Mouse (Mus musculus) megakaryocyte-erythroid progenitor cell, adult 5-6 weeks (primary cell): ENCODE measurements around the gene 4931428F04Rik. TPM values are rescaled to one million over a fixed set of nuclear protein-coding genes. Genes with fewer than 3 reads are reported as not detected.
"Not testable (repeated sequence)": the region's sequence is repeated elsewhere in the genome, so short reads cannot be mapped to it uniquely, and the experiment has no call there.

Experiments used
- ATAC-seq: replicated peaks from 2 replicates; pipeline ENCODE4 v1.8.0; 2016; ENCODE audit warnings: mild to moderate bottlenecking, inconsistent platforms; ENCODE audit not compliant: severe bottlenecking, poor library complexity, low FRiP score, low TSS enrichment
- total RNA-seq, 2 experiments: library from RNA; stranded (forward) in 1 of 2; stranded (reverse) in 1 of 2; fragments of 200-1000, 215-1000 nt in 1 of 2; fragments of >200 nt in 1 of 2; fragmentation: Nextera tagmentation in 1 of 2; gene quantifications; 2 replicates each; pipeline ENCODE4 v1.2.3; 2014 to 2017

Gene 4931428F04Rik
- total RNA-seq, 2 experiments from 2014 or later: 0.42 to 4.9 TPM

DNA sequence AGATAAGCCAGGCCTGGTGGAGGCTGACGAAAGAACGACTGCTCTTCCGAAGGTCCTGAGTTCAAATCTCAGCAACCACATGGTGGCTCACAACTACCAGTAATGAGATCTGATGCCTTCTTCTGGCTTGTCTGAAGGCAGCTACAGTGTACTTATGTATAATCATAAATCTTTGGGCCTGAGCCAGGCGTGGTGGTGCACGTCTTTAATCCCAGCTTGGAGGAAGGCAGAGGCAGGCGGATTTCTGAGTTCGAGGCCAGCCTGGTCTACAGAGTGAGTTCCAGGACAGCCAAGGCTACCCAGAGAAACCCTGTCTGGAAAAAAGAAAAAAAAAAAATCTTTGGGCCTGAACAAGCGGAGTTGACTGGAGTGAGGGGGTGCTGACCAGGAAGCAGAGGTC is 1.7 kb upstream of the 4931428F04Rik start:
- ATAC-seq: not testable (repeated sequence)

DNA sequence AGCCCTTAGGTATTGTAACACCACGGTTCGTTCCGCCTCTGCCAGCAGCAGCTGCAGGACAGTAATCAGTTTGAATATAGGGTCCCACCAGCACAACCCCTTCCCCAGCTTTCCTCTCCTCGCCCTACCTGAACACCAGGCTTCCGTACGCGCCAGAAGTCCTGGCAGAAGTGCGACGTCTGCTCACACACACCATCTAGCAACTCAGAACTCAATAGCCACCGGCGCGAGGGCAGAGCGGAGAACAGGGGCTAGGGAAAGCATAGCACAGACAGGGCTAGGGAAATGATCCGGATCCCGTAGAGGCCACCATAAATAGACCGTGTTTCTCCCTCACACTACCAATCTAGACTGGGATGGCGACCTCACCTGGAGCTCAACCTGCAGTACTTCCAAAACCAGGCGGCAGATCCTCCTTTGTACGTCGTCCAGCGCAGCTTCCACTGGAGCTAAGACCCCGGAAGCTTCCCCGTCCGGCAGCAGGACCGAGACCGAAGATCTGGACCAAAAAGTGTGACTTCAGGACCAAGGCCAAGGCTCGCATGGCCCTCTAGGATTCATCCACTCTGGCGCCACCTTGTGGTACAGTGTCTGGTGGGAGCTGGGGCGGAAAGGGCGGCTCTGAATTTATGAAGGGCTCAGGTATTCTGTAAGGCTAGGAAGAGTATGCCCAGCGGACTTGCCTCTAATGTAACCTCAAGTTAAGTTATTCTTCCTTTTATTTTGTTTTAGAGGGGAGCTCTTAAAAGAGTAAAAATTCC is 1.1 kb upstream of the 4931428F04Rik start:
- ATAC-seq: peak; percentile 42

DNA sequence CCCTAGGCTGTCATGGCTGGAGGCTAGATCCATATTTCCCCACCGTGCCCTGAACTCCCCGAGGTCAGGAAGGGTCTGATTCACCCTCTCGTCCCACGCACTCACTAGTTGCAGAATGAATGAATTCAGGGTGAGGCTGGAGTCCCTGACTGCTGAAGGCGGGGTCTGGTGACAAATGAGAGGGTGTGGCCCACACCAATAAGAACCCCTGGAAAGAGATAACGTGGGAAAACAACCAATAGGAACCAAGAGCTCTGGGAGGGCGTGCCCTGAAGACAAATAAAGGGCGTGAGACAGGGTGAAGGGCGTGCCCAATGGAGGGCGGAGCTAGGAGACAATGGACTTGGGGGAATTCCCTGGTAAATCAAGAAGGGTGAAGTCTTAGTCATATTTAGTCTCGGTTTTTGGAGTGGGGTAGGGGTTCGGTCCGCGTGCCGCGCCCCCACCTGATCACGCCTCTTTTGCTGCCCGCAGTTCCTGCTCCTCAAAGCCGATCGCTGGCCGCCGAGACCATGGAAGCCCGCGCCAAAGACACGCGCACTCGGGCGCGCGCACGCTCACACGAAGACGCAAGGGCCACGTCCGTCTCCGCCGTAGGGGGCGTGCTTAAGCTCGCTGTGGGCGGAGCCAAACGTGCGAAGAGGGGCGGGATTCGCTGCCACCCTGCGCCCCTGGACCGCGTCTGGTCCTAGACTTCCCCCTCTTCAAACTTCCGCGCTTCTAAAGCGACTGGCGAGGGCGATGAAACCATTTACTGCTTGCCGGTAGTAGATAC is 519 bp downstream of the 4931428F04Rik start:
- ATAC-seq: peak; percentile 88

DNA sequence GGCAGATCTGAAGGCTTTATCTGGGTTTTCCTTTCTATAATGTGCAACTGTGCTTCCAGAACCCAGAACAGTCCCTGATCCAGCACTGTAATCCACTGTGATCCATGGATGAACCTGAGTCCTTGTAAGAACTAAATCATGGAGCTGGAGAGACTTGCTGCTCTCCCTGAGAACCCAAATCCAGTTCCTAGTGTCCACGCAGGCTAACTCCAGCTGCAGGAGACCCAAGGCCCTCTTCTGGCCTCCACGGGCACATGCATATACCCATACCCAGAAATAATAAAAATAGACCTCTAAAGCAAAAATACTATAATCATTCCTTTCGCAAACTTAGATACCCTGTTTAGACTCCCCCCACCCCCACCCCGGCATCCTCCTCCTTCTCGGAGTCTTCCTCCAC is 1.4 kb downstream of the 4931428F04Rik start:
- no peak for ATAC-seq

DNA sequence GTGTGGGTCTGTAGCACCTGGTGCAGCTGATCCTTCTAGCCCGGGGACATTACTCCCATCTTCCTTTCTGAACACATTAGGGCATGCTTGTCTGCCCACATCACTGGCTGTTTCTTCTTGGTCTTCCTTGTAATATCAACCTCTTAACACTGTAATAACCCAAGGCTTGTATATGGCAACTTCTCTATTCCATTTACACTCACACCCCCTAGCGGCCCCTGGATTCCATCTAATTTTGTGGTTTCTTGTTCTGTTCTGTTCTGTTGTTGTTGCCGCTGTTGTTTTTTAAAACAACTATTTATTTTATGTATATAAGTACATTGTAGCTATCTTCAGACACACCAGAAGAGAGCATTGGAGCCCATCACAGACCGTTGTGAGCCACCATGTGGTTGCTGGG is 2.8 kb downstream of the 4931428F04Rik start:
- no peak for ATAC-seq

DNA sequence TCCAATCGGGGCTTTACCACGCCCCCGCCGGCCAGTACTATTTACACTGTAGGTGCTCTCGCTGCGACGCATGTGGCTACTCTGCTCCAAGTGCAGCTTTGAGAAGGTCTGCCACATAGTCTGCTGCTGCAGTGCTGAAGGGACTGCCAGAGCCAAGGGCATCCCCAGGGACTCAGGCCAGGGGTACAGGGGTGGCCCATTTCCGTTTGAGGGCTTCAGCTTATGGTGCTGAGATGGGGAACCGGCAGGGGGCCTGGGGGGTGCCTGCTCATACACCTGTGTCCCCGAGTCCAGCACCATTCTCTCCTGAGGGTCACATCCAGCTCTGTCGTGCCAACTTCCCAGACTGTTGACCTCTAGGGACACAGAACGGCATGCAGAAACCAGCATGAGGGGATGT is 4.2 kb downstream of the 4931428F04Rik start:
- no peak for ATAC-seq

DNA sequence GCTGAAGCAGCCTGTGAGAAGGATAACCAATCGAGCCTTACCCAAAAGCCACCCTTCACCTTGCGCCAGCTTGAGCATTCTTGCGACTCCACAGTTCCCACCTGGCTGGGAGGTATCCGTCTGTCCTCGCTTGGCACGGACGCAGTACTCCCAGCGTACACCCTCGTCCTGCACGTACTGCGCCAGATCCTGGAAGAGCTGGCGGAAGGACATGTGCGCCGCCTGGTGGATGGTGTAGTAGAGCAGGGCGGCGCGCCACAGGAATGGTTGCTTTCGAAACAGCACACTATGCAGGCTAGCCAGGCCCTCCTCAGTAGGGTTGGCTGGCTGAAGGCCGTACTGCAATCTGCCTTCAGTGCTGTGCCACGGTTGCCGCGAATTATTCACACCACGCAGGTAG is 6.6 kb downstream of the 4931428F04Rik start:
- peak; percentile 35 for ATAC-seq

DNA sequence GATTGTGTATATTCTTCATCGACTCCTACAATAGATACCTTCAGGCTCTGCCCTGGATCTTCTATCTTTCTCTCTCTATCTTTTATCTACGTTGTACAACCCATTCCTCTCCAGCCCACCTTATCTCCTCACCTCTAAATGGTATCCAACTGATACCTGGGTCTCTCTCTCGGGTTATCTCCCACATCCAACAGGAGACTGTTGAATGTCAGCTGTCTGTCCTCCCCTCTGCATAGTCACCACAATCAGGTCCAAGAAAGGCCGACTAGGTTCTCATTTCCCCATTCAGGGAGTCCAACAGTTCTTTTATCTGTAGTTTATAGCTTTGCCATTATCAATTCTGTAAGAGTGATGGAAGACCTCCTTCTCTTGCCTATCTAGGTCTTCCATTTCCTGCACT is 7.4 kb downstream of the 4931428F04Rik start:
- no peak for ATAC-seq

DNA sequence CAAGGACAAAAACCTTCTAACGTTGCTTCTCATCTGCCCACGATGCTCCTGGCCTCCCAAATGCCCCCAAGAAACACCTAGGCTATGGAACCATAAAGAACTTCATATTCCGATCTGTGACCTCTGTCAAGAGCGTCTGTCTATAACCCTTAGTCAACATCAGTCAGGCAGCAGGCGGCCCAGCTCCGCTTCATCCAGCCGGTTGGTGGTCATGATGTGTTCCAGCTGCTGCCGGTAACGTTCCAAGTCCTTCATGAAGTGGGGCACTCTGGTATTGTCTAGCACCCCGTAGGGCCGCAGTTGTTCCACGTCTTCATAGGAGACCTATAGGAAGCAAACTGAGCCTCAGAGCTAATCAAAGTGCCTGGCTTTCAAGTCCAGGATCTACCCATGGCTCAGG is 7.8 kb downstream of the 4931428F04Rik start:
- no peak for ATAC-seq

DNA sequence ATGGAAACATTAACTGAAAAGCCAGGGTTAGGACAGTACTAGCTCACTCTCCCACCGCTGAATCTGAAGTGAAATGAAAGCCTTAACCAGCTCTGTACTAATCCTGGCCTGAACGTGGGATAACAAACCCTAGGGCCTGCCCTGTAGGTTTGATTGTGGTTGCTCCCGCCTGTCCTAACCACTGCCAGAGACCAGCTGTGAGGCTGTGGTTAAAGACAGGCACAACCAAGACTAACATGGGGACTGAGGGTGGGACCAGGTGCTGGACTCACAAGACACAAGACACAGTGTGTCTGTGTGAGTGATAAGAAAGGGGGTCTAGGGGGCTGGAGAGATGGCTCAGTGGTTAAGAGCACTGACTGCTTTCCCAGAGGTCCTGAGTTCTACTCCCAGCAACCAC is 9.1 kb downstream of the 4931428F04Rik start:
- ATAC-seq: no peak

DNA sequence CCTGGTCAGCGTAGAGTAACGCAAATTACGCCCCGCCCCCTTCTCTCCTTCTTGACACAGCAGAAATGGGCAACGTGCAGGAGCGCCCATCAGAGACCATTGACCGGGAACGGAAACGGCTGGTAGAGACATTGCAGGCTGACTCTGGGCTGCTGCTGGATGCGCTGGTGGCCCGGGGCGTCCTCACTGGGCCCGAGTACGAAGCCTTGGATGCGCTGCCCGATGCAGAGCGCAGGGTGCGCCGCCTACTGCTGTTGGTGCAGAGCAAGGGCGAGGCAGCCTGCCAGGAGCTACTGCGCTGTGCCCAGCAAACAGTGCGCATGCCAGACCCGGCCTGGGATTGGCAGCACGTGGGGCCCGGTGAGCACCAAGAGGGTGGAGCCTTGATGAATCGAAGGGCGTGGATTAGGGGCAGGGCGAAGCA is 10.7 kb downstream of the 4931428F04Rik start:
- peak; percentile 83 for ATAC-seq

DNA sequence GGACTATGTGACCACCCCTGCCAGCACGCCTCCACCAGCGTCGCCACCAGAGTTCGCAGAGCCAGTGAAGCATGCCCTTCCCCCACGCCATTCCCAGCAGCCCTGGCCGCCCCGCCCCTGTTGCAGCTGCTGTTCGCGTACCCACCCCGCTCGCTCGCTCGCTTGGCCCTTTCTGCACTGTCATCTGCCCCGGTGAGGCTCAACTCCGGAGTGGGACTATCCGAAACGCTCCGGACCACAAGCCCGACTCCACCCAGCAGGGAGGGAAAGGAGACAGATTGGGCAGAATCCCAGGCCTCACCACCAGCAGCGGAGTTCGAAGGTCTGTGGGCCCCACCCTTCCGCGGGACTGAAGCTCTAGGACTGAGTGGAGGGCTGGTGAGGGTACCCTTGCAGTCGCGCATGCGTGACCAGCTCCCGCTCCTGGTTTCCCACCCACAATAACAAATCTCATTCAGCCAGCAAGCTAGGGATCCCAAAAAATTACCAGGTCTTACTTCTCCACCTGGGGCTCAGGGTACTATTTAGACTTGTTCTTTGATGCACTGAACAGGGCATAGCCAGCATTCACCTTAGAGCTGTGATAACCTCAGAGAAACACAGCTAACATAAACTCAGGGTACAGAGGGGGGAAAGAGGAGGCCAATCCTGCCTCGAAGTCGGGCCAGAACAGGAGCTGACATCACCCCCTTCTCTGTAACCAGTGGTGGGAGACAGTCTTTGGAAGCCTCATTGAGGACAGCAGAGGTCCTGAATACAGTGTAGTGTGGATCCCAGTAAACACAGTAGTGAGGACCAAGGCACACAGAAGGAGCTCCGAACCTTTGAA is 13.2 kb downstream of the 4931428F04Rik start:
- ATAC-seq: peak; percentile 58

DNA sequence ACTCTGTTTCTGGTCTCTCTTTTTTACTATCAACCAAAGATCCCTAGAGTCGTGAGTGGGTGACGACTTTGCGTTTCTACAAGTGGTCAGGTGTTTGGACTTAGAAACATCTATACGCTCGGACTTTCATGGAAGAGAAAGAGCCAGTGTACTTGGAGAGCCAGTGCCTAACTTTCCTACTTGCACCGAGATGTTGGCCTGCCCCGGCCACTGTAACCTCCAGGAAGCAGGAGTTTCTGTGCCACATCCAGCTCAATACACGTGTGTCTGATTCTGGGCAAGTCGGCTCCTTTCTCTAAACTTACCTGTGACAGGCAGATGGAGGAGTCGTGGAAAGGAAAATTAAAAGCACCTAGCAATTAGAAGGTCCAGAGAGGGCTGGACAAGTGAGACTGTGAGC is 13.8 kb downstream of the 4931428F04Rik start, which contains the start of gene Nol3:
Nol3 (plus strand) TSS at position 301 of the 400 bp plus-strand sequence.
- no peak for ATAC-seq

DNA sequence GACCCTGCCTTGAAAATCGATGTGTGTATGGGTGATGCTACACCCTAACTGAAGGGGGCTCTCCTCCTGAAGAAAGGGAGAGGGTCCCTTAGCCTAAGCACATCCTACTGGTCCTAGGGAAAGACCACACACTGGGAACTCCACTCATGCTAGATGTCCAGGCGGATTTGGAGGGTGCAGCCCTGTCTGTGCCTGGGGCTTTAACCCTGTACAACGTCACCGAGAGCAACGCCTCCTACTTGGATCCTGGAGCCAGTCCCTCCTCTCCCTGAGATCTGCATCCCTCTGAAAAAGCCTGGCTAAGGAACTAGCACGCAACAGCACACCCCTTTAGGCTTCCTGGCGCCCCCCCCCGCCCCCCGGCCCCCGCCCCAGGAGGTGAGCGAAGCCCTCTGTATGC is 14.3 kb downstream of the 4931428F04Rik start:
- ATAC-seq: no peak

DNA sequence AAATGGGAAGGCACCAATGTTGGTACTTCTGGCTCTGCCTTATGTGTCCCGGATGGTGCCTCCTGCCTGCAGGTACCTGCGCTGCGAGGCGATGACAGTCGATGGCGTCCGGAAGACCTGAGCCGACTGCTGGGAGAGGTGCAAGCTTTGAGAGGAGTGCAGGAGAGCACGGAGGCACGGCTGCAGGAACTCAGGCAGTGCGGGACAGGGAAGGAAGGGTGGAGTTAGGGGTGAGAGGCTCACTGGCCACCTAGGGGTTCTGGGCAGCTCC is 18.8 kb downstream of the 4931428F04Rik start:
- ATAC-seq: no peak

DNA sequence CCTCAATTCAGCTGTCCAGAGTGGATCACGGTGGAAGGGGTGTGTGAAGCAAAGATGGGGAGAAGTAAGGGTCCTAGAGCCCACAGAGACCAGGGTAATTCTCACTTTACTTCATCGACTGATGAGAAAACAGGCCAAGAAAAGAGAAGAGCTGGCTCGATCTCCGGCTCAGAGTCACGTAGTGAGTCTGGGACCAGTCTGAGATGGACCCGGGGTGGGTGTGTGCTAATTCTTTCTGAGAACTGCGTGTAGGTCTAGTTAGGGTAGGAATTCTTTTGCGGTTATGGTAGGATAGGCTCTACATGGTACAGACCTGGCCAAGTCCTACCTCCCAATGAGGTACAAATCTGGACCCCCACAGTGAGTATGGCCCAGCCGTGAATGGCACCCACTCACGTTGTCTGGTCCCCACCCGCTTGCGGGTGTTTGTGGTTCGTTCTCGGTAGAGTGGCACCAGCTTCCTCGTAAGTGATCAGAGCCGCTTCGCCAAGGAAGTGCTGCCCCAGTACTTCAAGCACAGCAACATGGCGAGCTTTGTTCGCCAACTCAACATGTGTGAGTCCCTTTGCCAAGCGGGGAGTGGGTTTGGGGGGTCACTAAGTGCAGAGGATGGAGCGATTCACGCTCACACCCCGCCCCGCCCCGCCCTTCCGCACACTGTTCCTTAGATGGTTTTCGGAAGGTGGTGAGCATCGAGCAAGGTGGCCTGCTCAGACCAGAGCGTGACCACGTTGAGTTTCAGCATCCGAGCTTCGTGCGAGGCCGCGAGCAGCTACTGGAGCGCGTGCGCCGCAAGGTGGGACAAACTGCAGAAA is 19.4 kb downstream of the 4931428F04Rik start:
- ATAC-seq: no peak

DNA sequence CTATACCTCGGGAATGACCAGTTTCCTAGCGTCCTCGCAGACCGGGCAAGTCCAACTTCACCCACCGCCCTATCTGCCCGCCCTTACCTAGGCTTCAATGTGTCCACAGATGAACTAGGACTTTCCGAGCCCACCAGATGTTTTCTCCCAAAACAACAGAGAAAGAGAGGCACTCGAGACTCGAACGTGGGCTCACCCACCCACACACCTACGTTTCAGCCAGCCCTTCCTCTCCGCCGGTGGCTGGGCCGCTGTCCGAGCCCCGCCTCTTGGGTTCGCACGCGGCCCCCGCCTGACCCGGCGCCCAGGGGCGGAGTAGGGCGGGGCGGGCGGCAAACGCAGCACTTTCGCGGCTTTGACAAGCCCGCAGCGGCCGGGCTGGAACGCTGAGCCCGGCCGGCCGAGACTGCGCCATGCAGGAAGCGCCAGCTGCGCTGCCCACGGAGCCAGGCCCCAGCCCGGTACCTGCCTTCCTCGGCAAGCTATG is 20.2 kb downstream of the 4931428F04Rik start, which contains the start of gene Hsf4:
Hsf4 (plus strand) TSS at position 341 of the 487 bp plus-strand sequence.
- 0 out of 2 replicates have a peak, but pooled peaks have one; percentile 15 for ATAC-seq

DNA sequence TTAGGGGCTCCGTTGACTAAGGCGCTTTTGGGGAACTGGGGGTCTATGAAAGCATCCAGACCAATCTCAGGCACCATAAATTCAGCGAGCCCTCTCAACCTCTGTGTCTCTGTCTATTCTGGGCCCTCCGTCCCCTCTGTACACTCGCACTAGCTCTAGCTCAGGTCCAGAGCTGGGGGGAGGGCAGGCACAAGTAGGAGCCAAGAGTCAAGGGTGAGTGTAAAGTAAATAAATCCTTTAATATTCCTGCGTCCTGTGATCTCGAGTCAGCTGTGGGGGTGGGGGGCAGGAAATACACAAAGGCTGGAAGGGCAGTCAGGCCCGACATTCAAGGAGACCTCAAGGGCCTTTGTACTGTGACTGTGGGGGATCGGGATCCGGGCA is 20.6 kb downstream of the 4931428F04Rik start:
- ATAC-seq: no peak
